Mouse (Mus musculus) ES-E14 (cell line): ENCODE measurements around the gene Gm11985. TPM values are rescaled to one million over a fixed set of nuclear protein-coding genes. Genes with fewer than 3 reads are reported as not detected.
A peak's percentile ranks its signal among the peaks of the same experiment; 100 is the strongest.

ENCODE experiments used
- DNase-seq: peaks from one replicate; pipeline ENCODE4 v3.0.0-alpha.2; 2013; ENCODE audit warnings: low read depth, low spot score
- H3K27ac ChIP-seq: 2 replicates; pipeline ENCODE4 v1.5.1; 2012; ENCODE audit warnings: low read depth, mild to moderate bottlenecking, low read length, moderate library complexity, mixed read lengths; ENCODE audit not compliant: poor library complexity, insufficient read depth, severe bottlenecking
- H3K36me3 ChIP-seq: 2 replicates; pipeline ENCODE4 v1.6.1; 2012; ENCODE audit warnings: mild to moderate bottlenecking, low read length, moderate library complexity, mixed read lengths; ENCODE audit not compliant: control insufficient read depth, poor library complexity, insufficient read depth, severe bottlenecking
- H3K4me1 ChIP-seq, 2 experiments: fragments of 150-350 bp in 1 of 2; sonication (generic) in 1 of 2; 2 replicates each; pipeline ENCODE4 v1.6.1; 2012; ENCODE audit warnings: low read length in 2 of 2, mild to moderate bottlenecking in 1 of 2, mixed read lengths in 1 of 2; ENCODE audit not compliant: control insufficient read depth in 2 of 2, insufficient read depth in 2 of 2, poor library complexity in 1 of 2
- H3K4me3 ChIP-seq, 2 experiments: fragments of 150-350 bp in 1 of 2; sonication (generic) in 1 of 2; 2 replicates each; pipeline ENCODE4 v1.5.1; 2012; ENCODE audit warnings: low read length in 2 of 2, low read depth in 1 of 2, mild to moderate bottlenecking in 1 of 2, mixed read lengths in 1 of 2; ENCODE audit not compliant: insufficient read depth in 1 of 2, poor library complexity in 1 of 2, severe bottlenecking in 1 of 2
- H3K9ac ChIP-seq: 2 replicates; pipeline ENCODE4 v1.6.1; 2012; ENCODE audit warnings: low read depth, mild to moderate bottlenecking, low read length, mixed read lengths; ENCODE audit not compliant: poor library complexity, insufficient read depth, severe bottlenecking
- H3K9me3 ChIP-seq: fragments of 150-350 bp; sonication (generic); 2 replicates; pipeline ENCODE4 v1.6.1; 2012; ENCODE audit warnings: low read depth, mild to moderate bottlenecking, low read length; ENCODE audit not compliant: control insufficient read depth, insufficient read depth
- CHD2 ChIP-seq: IDR thresholded peaks from 2 replicates; pipeline ENCODE4 v1.6.1; 2014; ENCODE audit warnings: mild to moderate bottlenecking, low read depth, low read length, inconsistent platforms
- HCFC1 ChIP-seq: IDR thresholded peaks from 2 replicates; pipeline ENCODE4 v1.6.1; 2012; ENCODE audit warnings: low read length, inconsistent platforms, borderline replicate concordance; ENCODE audit not compliant: insufficient read depth
- MAFK ChIP-seq: IDR thresholded peaks from 2 replicates; pipeline ENCODE4 v1.6.1; 2014; ENCODE audit warnings: mild to moderate bottlenecking, low read depth, low read length, inconsistent platforms; ENCODE audit not compliant: insufficient read depth
- ZC3H11A ChIP-seq: IDR thresholded peaks from 2 replicates; pipeline ENCODE4 v1.6.1; 2012; ENCODE audit warnings: low read depth, mild to moderate bottlenecking, inconsistent platforms, low read length, borderline replicate concordance
- ZNF384 ChIP-seq: IDR thresholded peaks from 2 replicates; pipeline ENCODE4 v1.6.1; 2012; ENCODE audit warnings: low read depth, low read length, inconsistent platforms
- in situ Hi-C, 2 experiments: fragments of 600-800 bp; cut with MboI; formaldehyde crosslinking; loops; one replicate each; pipeline ENCODE4 v1.15.1; 2025; ENCODE audit warnings: low sequenced_read_pairs in 2 of 2, inconsistent platforms in 1 of 2; ENCODE audit not compliant: unreplicated experiment in 2 of 2
- total RNA-seq: library from RNA; depleted of rRNA; stranded (reverse); fragments of 300-350 nt; gene quantifications from 2 replicates; pipeline ENCODE4 v1.2.3, GENCODE M21; 2012

Gene Gm11985
- total RNA-seq, 1 experiment: not detected

DNA sequence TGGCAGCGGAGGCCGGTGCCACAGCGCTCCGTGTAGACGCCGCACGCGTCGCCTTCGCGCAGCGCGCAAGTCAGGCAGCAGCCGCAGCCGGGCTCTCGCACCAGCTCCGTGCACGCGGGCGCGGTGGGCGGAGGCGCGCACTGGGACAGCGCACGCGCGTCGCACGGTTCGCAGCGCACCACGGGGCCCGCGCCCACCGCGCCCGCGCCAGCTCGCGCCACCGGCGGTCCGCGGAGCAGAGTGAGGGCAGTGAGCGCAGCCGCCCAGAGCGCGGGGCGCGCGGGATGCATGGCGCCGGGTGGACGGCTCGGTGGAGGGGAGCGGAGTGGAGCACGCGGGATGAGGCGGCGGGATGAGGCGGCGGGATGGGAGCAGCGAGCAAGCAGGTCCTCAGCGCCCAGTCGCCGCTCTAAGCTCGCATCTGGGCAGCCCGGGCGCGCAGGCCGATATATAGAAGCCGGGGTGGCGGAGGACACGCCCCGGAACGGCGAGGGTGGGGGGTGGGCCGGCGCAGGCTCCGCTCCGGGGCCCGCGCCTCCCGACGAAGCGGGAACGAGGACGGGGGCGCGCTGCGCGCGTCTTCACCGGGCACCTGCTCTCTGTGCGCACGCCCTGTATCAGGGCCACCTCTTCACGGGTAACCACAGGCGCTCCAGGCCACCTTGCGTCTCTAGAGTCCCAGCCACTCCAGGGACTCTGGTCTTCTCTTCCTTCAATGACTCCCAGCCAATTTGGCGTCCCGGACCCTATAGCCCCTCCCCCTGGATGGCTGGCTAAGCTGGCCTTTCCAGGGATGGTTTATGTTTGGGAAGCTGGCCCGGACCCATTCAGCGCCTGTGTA is 25.4 kb upstream of the Gm11985 start, which contains the start of gene Igfbp3:
Gene Igfbp3, minus strand, starts transcription at position 423 of the 841 bp plus-strand sequence.
- no peak within 1 kb of the TSS; the same call in 1 of the 2 replicates for H3K27ac ChIP-seq
- peak within 1 kb of the TSS; percentile 56 to 81 for H3K4me3 ChIP-seq
- peak; percentile 45 for DNase-seq
- H3K9me3 ChIP-seq: no peaks in the 10 kb centered on the region
- H3K36me3 ChIP-seq: peaks cover 8% of the 10 kb centered on the region
- in situ Hi-C loops: loop anchor here (10.0 to 25.0 kb wide), 2 partner anchors 1031 to 1174 kb away; no protein-coding TSS in a partner anchor
- no peak for TF ChIP-seq ZNF384
- no peak for TF ChIP-seq CHD2
- no peak for TF ChIP-seq ZC3H11A
- no peaks in the 10 kb centered on the region; a peak in 1 of 4 replicates for H3K4me1 ChIP-seq
- peak within 1 kb of the TSS; percentile 85 for H3K9ac ChIP-seq

DNA sequence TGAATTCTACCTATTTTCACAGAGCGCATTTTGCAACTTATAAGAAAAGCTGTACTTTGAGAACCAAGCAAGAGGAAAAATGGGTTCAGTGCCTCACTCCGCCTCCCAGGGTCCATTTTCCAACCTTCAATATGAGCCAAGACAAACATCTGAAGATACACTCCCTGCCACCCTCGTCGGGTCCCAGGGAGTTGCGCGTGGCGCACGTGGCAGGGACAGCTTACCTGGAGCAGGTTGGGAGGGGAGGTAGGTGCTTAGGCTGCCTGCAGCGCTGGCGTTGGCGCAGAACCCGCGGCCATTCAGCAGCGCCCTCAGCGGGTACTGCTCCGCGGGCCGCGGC is 24.8 kb upstream of the Gm11985 start:
- Histone ChIP-seq H3K9ac (peak overlapping the region; percentile 85), H3K9me3 (no peaks in the 10 kb centered on the region), H3K27ac (no peak overlapping the region), H3K4me1 (no peaks in the 10 kb centered on the region; a peak in 1 of 4 replicates), H3K4me3 (peak overlapping the region; percentile 56 to 81), H3K36me3 (peaks cover 12% of the 10 kb centered on the region)
- in situ Hi-C loops: loop anchor here (10.0 to 25.0 kb wide), 2 partner anchors 1032 to 1174 kb away; no protein-coding TSS in a partner anchor
- peak; percentile 35 for DNase-seq
- TF ChIP-seq HCFC1 (no peak), CHD2 (no peak), ZNF384 (no peak), MAFK (no peak), ZC3H11A (no peak)

DNA sequence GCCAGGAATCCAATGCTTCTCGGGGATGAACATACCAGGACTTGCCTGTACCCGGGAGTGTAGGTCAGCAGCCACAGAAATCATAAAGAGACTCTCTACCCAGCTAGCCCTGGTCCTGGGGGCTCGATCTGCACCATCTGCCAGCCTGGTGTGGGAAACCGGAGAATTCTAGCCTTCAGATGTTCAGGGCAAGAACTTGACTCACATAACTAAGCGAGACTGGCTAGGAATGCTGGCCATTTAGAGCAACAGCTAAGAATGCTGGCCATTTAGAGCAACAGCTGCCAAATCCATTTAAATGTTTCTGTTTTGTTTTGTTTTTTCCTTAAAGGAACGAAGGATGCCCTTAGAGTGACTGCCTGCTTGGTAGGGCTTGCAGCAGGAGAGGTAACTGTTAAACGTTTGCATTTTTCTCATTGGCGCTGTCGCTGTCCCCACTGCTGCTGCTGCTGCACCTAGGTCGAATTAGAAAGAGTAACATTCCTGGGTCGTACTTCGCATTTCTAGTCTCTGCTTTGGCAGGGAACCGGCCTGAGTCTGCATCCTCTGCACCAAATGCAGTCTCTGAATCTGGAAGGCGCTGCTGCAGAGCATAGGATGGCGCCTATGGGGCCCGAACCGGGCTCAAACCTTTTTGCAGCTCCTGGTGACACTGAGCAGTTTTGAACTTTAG is 23.9 kb upstream of the Gm11985 start:
- no peak for DNase-seq

DNA sequence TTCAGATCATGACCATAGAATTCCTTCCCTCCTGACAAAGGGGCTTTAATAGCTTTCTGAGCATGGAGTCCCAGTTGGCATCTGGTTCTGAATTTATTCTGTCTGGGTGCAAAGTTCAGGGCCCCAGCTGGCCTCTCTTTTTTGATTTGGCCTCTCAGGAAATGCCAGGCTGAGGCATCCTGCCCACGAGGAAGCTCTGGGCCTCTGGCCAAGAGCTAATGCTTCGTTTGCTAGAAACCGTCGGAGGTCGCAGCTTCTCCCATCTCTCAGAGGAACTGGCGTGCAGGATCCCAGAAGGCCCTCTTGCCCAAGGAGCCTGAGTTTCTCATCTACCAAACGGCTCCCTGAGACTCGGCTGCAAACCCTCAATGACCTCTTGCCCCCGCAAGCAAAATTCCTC is 22.8 kb upstream of the Gm11985 start:
- Histone ChIP-seq H3K36me3 (peaks cover 12% of the 10 kb centered on the region), H3K9ac (no peak overlapping the region), H3K4me1 (no peaks in the 10 kb centered on the region; a peak in 1 of 4 replicates), H3K27ac (no peak overlapping the region), H3K4me3 (no peak overlapping the region), H3K9me3 (no peaks in the 10 kb centered on the region)
- no peak for DNase-seq
- TF ChIP-seq CHD2 (no peak), HCFC1 (no peak)
- in situ Hi-C loops: loop anchor here (10.0 to 25.0 kb wide), 2 partner anchors 1034 to 1176 kb away; no protein-coding TSS in a partner anchor

More for the DNA sequence above, 23.9 kb upstream of the Gm11985 start:
- TF ChIP-seq ZC3H11A (no peak), ZNF384 (no peak), HCFC1 (no peak), MAFK (no peak), CHD2 (no peak)
- Histone ChIP-seq H3K4me1 (no peaks in the 10 kb centered on the region; a peak in 1 of 4 replicates), H3K36me3 (peaks cover 12% of the 10 kb centered on the region), H3K9ac (no peak overlapping the region), H3K9me3 (no peaks in the 10 kb centered on the region), H3K27ac (no peak overlapping the region), H3K4me3 (peak overlapping the region in 1 of 2 experiments; percentile 56; a peak in 1 of 4 replicates)
- in situ Hi-C loops: loop anchor here (10.0 to 25.0 kb wide), 2 partner anchors 1033 to 1175 kb away; no protein-coding TSS in a partner anchor
